In the genomic region with DNA sequence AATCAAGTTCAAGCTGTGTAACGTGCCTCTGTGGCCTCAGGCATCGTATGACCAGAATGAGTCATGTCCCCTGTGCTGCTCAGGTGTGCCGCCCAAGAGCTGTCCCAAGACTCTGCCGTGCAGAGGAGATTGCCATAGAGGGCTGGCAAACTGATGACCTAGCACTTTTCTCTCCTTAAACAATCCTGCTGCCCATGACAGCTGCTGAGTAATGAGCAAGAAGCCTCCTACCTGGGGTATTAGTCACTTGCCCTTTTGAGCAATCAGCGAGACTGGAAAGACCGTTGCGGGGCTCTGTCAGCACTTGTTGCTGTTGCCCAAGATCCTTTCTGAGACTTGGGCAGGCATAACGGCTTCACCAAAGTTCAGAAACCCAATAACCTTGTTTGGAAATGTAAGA, we compare ENCODE assay signal across 11 mouse cellular contexts.
DNase-seq lines count a peak whose midpoint lies in the region; ATAC-seq and TF ChIP-seq lines count a peak whose summit lies in the region.
"Had no signal": no experiment of that assay in that cellular context is flagged by ENCODE, and none has a peak within 500 bp of the region (broad histone marks: within the 10 kb centered on the region; RNA-seq: fewer than 3 reads in every experiment).

No protein-coding gene starts in this region.

- no peaks in the 10 kb centered on the region for H3K9me3 ChIP-seq in kidney, embryonic 16.5 days (ENCODE audit: low read length)
- H3K9me3 ChIP-seq in CH12.LX (replicated peaks; ENCODE audit: low read length): no peaks in the 10 kb centered on the region
- H3K9me3 ChIP-seq in stomach, embryonic 16.5 days (replicated peaks; ENCODE audit: control insufficient read depth, low read length): no peaks in the 10 kb centered on the region
- no peaks in the 10 kb centered on the region for H3K9me3 ChIP-seq in hindbrain, postnatal 0 days (ENCODE audit: low read length)
- H3K9me3 ChIP-seq: liver, embryonic 13.5 days; megakaryocyte, embryonic 14.5 days had no signal

- DNase-seq in kidney, adult 2 months: no peak
- no peak for DNase-seq in CH12.LX (ENCODE audit: extremely low read depth)
- DNase-seq in induced T-regulatory cell, adult 2 months (ENCODE audit: low read depth): peak; percentile 58
- DNase-seq in thymus, postnatal 4 days: no peak
- DNase-seq in kidney, postnatal 4 days: no peak
- no peak for DNase-seq in hindbrain, postnatal 0 days (ENCODE audit: low spot score)
- DNase-seq: kidney, adult 8-10 months; liver, embryonic 13.5 days had no signal

- H3K27me3 ChIP-seq in kidney, embryonic 16.5 days (ENCODE audit: insufficient read depth, low read length): no peaks in the 10 kb centered on the region
- no peaks in the 10 kb centered on the region for H3K27me3 ChIP-seq in kidney, adult 2 months (replicated peaks; ENCODE audit: control insufficient read depth, insufficient read depth, low read length)
- no peaks in the 10 kb centered on the region for H3K27me3 ChIP-seq in CH12.LX (replicated peaks)
- no peaks in the 10 kb centered on the region for H3K27me3 ChIP-seq in stomach, embryonic 16.5 days (ENCODE audit: control insufficient read depth, insufficient read depth, low read length)
- H3K27me3 ChIP-seq in hindbrain, postnatal 0 days (ENCODE audit: insufficient read depth, low read length): no peaks in the 10 kb centered on the region
- H3K27me3 ChIP-seq: liver, embryonic 13.5 days; megakaryocyte, embryonic 14.5 days had no signal

- TF ChIP-seq POLR2A in kidney, adult 2 months (IDR thresholded peaks at IDR 0.05; ENCODE audit: low read depth, low read length): no peak
- TF ChIP-seq POLR2A in CH12.LX (IDR thresholded peaks at IDR 0.05; ENCODE audit: low read depth, low read length): no peak

- H3K4me3 ChIP-seq in kidney, embryonic 16.5 days (ENCODE audit: low read length): no peak overlapping the region
- no peak overlapping the region for H3K4me3 ChIP-seq in kidney, adult 2 months (ENCODE audit: insufficient read depth, low read depth, low read length)
- no peak overlapping the region for H3K4me3 ChIP-seq in CH12.LX (replicated peaks in 1 of 3; ENCODE audit: low read depth in 2 of 3, low read length in 2 of 3, poor library complexity in 1 of 3)
- H3K4me3 ChIP-seq in stomach, embryonic 16.5 days (replicated peaks; ENCODE audit: low read length): no peak overlapping the region
- no peak overlapping the region for H3K4me3 ChIP-seq in hindbrain, postnatal 0 days (ENCODE audit: low read length)
- H3K4me3 ChIP-seq: liver, embryonic 13.5 days; megakaryocyte, embryonic 14.5 days had no signal

- no peaks in the 10 kb centered on the region for H3K79me2 ChIP-seq in CH12.LX (replicated peaks; ENCODE audit: control insufficient read depth, extremely low read depth, insufficient read depth, poor library complexity, severe bottlenecking)

- dilution Hi-C loops in CH12.LX (cut with MboI; ENCODE audit: extremely low pct_ligation_motif_present, extremely low pct_unique_long_range_greater_than_20kb, low sequenced_read_pairs): no loop called here

- ATAC-seq in kidney, embryonic 16.5 days (ENCODE audit: low FRiP score, low TSS enrichment): peak; percentile 47; the same call in 1 of the 2 replicates
- peak; percentile 87 for ATAC-seq in stomach, embryonic 16.5 days (ENCODE audit: insufficient read depth, low FRiP score)
- no peak for ATAC-seq in hindbrain, postnatal 0 days

- H3K36me3 ChIP-seq in kidney, embryonic 16.5 days (ENCODE audit: insufficient read depth, low read length): no peaks in the 10 kb centered on the region
- no peaks in the 10 kb centered on the region; the same call in 1 of the 2 replicates for H3K36me3 ChIP-seq in kidney, adult 2 months (ENCODE audit: control insufficient read depth, insufficient read depth, low read length)
- H3K36me3 ChIP-seq in CH12.LX (replicated peaks in 1 of 2; ENCODE audit: control insufficient read depth in 1 of 2, insufficient read depth in 1 of 2, low read length in 1 of 2): no peaks in the 10 kb centered on the region
- H3K36me3 ChIP-seq in stomach, embryonic 16.5 days (ENCODE audit: control insufficient read depth, insufficient read depth, low read length): no peaks in the 10 kb centered on the region
- H3K36me3 ChIP-seq in hindbrain, postnatal 0 days (ENCODE audit: insufficient read depth, low read length): no peaks in the 10 kb centered on the region
- H3K36me3 ChIP-seq: liver, embryonic 13.5 days had no signal

- 72% methylated on average over 8 of the region's 8 CpGs for WGBS in kidney, embryonic 16.5 days
- WGBS in kidney, adult 2 months: 82% methylated on average over 8 of the region's 8 CpGs
- 74% methylated on average over 8 of the region's 8 CpGs for WGBS in stomach, embryonic 16.5 days
- WGBS in hindbrain, postnatal 0 days: 80% methylated on average over 8 of the region's 8 CpGs

- in situ Hi-C loops in CH12.LX (cut with MboI; ENCODE audit: low pct_ligation_motif_present, low pct_unique_long_range_greater_than_20kb, low sequenced_read_pairs): no loop called here

- no peak for TF ChIP-seq RAD21 in CH12.LX (IDR thresholded peaks at IDR 0.05; ENCODE audit: low read depth, low read length)

- no peak for TF ChIP-seq CTCF in kidney, adult 2 months (conservative IDR thresholded peaks at IDR 0.05; ENCODE audit: insufficient read depth, insufficient read length, low read depth, low read length)
- TF ChIP-seq CTCF in CH12.LX (conservative IDR thresholded peaks at IDR 0.05 in 1 of 2, IDR thresholded peaks at IDR 0.05 in 1 of 2; ENCODE audit: low read depth in 2 of 2, low read length in 2 of 2): no peak
- no peak for TF ChIP-seq CTCF in hindbrain, postnatal 0 days (IDR thresholded peaks at IDR 0.05; ENCODE audit: low read depth)

- no peak overlapping the region for H3K27ac ChIP-seq in kidney, embryonic 16.5 days (ENCODE audit: low read length)
- H3K27ac ChIP-seq in kidney, adult 2 months (ENCODE audit: insufficient read depth, low read depth, low read length): no peak overlapping the region
- H3K27ac ChIP-seq in CH12.LX (ENCODE audit: insufficient read depth, low read depth): no peak overlapping the region
- peak overlapping the region; percentile 45; the same call in 1 of the 2 replicates for H3K27ac ChIP-seq in stomach, embryonic 16.5 days (ENCODE audit: low read length)
- H3K27ac ChIP-seq in hindbrain, postnatal 0 days: no peak overlapping the region
- H3K27ac ChIP-seq: liver, embryonic 13.5 days had no signal

- no peaks in the 10 kb centered on the region for H3K4me1 ChIP-seq in kidney, embryonic 16.5 days (ENCODE audit: insufficient read depth, low read length)
- peaks cover 4% of the 10 kb centered on the region; the same call in 1 of the 2 replicates for H3K4me1 ChIP-seq in kidney, adult 2 months (ENCODE audit: control insufficient read depth, insufficient read depth, low read length)
- H3K4me1 ChIP-seq in CH12.LX (ENCODE audit: control insufficient read depth in 1 of 2, insufficient read depth in 2 of 2): peaks cover 0 to 1% of the 10 kb centered on the region in 2 experiments; a peak in 1 of 4 replicates
- H3K4me1 ChIP-seq in stomach, embryonic 16.5 days (ENCODE audit: control insufficient read depth, insufficient read depth, low read length): 0 out of 2 replicates have a peak, but pooled peaks cover 3% of the 10 kb centered on the region
- H3K4me1 ChIP-seq in hindbrain, postnatal 0 days (ENCODE audit: insufficient read depth, low read length): 0 out of 2 replicates have a peak, but pooled peaks cover 6% of the 10 kb centered on the region
- H3K4me1 ChIP-seq: liver, embryonic 13.5 days had no signal

- TF ChIP-seq EP300 in CH12.LX (IDR thresholded peaks at IDR 0.05; ENCODE audit: low read length): no peak

- H3K4me2 ChIP-seq in kidney, embryonic 16.5 days (replicated peaks; ENCODE audit: low read depth, low read length): no peak overlapping the region
- H3K4me2 ChIP-seq in CH12.LX (ENCODE audit: insufficient read depth, low read depth, poor library complexity, severe bottlenecking): no peak overlapping the region
- H3K4me2 ChIP-seq in stomach, embryonic 16.5 days (ENCODE audit: low read depth, low read length): no peak overlapping the region
- no peak overlapping the region for H3K4me2 ChIP-seq in hindbrain, postnatal 0 days (ENCODE audit: low read depth, low read length)
- H3K4me2 ChIP-seq: liver, embryonic 13.5 days had no signal

- no peak overlapping the region for H3K9ac ChIP-seq in kidney, embryonic 16.5 days (replicated peaks; ENCODE audit: low read length)
- no peak overlapping the region for H3K9ac ChIP-seq in CH12.LX (ENCODE audit: insufficient read depth, low read depth)
- no peak overlapping the region for H3K9ac ChIP-seq in stomach, embryonic 16.5 days (ENCODE audit: low read length)
- no peak overlapping the region for H3K9ac ChIP-seq in hindbrain, postnatal 0 days (replicated peaks; ENCODE audit: low read length)
- H3K9ac ChIP-seq: liver, embryonic 13.5 days had no signal

TF ChIP-seq in CH12.LX, 34 proteins besides CTCF, POLR2A, EP300 and RAD21:
- TF ChIP-seq E2F4 (IDR thresholded peaks at IDR 0.05; ENCODE audit: insufficient replicate concordance, low read depth, low read length): no peak
- no peak for TF ChIP-seq HCFC1 (IDR thresholded peaks at IDR 0.05; ENCODE audit: low read depth, low read length)
- TF ChIP-seq USF2 (conservative IDR thresholded peaks at IDR 0.05; ENCODE audit: low read depth, low read length): no peak
- TF ChIP-seq POLR2AphosphoS2 (IDR thresholded peaks at IDR 0.05; ENCODE audit: low read depth, low read length): no peak
- TF ChIP-seq MEF2A (IDR thresholded peaks at IDR 0.05; ENCODE audit: borderline replicate concordance, low read depth, low read length): no peak
- TF ChIP-seq MAX (IDR thresholded peaks at IDR 0.05; ENCODE audit: low read length): no peak
- TF ChIP-seq USF1 (IDR thresholded peaks at IDR 0.05; ENCODE audit: low read depth, low read length): no peak
- TF ChIP-seq MAFK (IDR thresholded peaks at IDR 0.05; ENCODE audit: insufficient replicate concordance, low read length): 0 out of 2 replicates have a peak, but pooled peaks have one; percentile 63
- TF ChIP-seq MAZ (IDR thresholded peaks at IDR 0.05; ENCODE audit: low read depth, low read length): no peak
- peak; percentile 33; the same call in 1 of the 2 replicates for TF ChIP-seq ETS1 (conservative IDR thresholded peaks at IDR 0.05; ENCODE audit: low read depth, low read length)
- no peak for TF ChIP-seq NRF1 (IDR thresholded peaks at IDR 0.05; ENCODE audit: low read depth, low read length)
- TF ChIP-seq KAT2A (IDR thresholded peaks at IDR 0.05; ENCODE audit: insufficient replicate concordance, low read length): no peak
- no peak for TF ChIP-seq PAX5 (IDR thresholded peaks at IDR 0.05; ENCODE audit: low read length)
- no peak for TF ChIP-seq ZKSCAN1 (IDR thresholded peaks at IDR 0.05; ENCODE audit: borderline replicate concordance, low read depth, low read length)
- TF ChIP-seq JUND (conservative IDR thresholded peaks at IDR 0.05; ENCODE audit: low read depth, low read length): no peak
- TF ChIP-seq BHLHE40 (IDR thresholded peaks at IDR 0.05; ENCODE audit: low read depth, low read length): peak; percentile 63
- no peak for TF ChIP-seq SMC3 (IDR thresholded peaks at IDR 0.05; ENCODE audit: low read depth, low read length)
- no peak for TF ChIP-seq IRF4 (IDR thresholded peaks at IDR 0.05; ENCODE audit: low read depth, low read length)
